Mouse (Mus musculus) MEL (cell line): ENCODE measurements around the gene Eomes. TPM values are rescaled to one million over a fixed set of nuclear protein-coding genes. Genes with fewer than 3 reads are reported as not detected.

Experiments used
- DNase-seq: peaks from one replicate; pipeline ENCODE4 v3.0.0; 2011; ENCODE audit warnings: low read depth, low spot score
- H3K27ac ChIP-seq: 2 replicates; pipeline ENCODE4 v1.5.1; 2012; ENCODE audit warnings: low read depth, mild to moderate bottlenecking, control low read depth, low read length, moderate library complexity; ENCODE audit not compliant: control insufficient read depth
- H3K27me3 ChIP-seq, 2 experiments: fragments of 150-350 bp in 1 of 2; sonication (generic) in 1 of 2; 2 replicates each; pipeline ENCODE4 v1.6.1; 2012; ENCODE audit warnings: low read length in 2 of 2, mild to moderate bottlenecking in 2 of 2, improper control_type of control experiment in 1 of 2, moderate library complexity in 1 of 2; ENCODE audit not compliant: insufficient read depth in 2 of 2, control insufficient read depth in 1 of 2
- H3K36me3 ChIP-seq, 2 experiments: 2 replicates each; pipeline ENCODE4 v1.6.1; 2012 to 2014; ENCODE audit warnings: low read length in 2 of 2, improper control_type of control experiment in 1 of 2, inconsistent platforms in 1 of 2, mild to moderate bottlenecking in 1 of 2; ENCODE audit not compliant: insufficient read depth in 2 of 2, control insufficient read depth in 1 of 2
- H3K4me1 ChIP-seq, 2 experiments: fragments of 150-350 bp in 1 of 2; sonication (generic) in 1 of 2; 2 replicates each; pipeline ENCODE4 v1.6.1; 2012; ENCODE audit warnings: low read length in 2 of 2, improper control_type of control experiment in 1 of 2, mild to moderate bottlenecking in 1 of 2; ENCODE audit not compliant: insufficient read depth in 2 of 2, control insufficient read depth in 1 of 2
- H3K4me3 ChIP-seq, 2 experiments: fragments of 150-350 bp in 1 of 2; sonication (generic) in 1 of 2; 2 replicates each; pipeline ENCODE4 v1.5.1; 2012; ENCODE audit warnings: low read depth in 2 of 2, low read length in 2 of 2, mild to moderate bottlenecking in 2 of 2, moderate library complexity in 2 of 2, control low read depth in 1 of 2, improper control_type of control experiment in 1 of 2; ENCODE audit not compliant: control insufficient read depth in 1 of 2, insufficient read depth in 1 of 2
- H3K79me2 ChIP-seq: 2 replicates; pipeline ENCODE4 v1.6.1; 2012; ENCODE audit warnings: mild to moderate bottlenecking, low read length, moderate library complexity; ENCODE audit not compliant: control insufficient read depth, poor library complexity, insufficient read depth
- H3K9ac ChIP-seq: 2 replicates; pipeline ENCODE4 v1.6.1; 2012; ENCODE audit warnings: low read depth, mild to moderate bottlenecking, control low read depth, low read length, moderate library complexity; ENCODE audit not compliant: control insufficient read depth, poor library complexity, severe bottlenecking
- H3K9me3 ChIP-seq: fragments of 150-350 bp; sonication (generic); replicated peaks from 2 replicates; pipeline ENCODE4 v1.6.1; 2012; ENCODE audit warnings: mild to moderate bottlenecking, low read length, improper control_type of control experiment, moderate library complexity; ENCODE audit not compliant: insufficient read depth
- CHD1 ChIP-seq: IDR thresholded peaks from 2 replicates; pipeline ENCODE4 v1.6.1; 2012; ENCODE audit warnings: low read depth, mild to moderate bottlenecking, inconsistent platforms, low read length, improper control_type of control experiment
- CTCF ChIP-seq, 3 experiments: IDR thresholded peaks in 2 of 3; conservative IDR thresholded peaks in 1 of 3; 2 replicates each; pipeline ENCODE4 v1.5.1; 2011 to 2012; ENCODE audit warnings: low read length in 3 of 3, low read depth in 2 of 3, mild to moderate bottlenecking in 2 of 3, improper control_type of control experiment in 1 of 3, inconsistent platforms in 1 of 3, mixed read lengths in 1 of 3, moderate library complexity in 1 of 3; ENCODE audit not compliant: control insufficient read depth in 1 of 3, insufficient read depth in 1 of 3, poor library complexity in 1 of 3, severe bottlenecking in 1 of 3
- E2F4 ChIP-seq: IDR thresholded peaks from 2 replicates; pipeline ENCODE4 v1.6.1; 2011; ENCODE audit warnings: low read depth, low read length, improper control_type of control experiment, borderline replicate concordance
- ELF1 ChIP-seq: IDR thresholded peaks from 2 replicates; pipeline ENCODE4 v1.6.1; 2014; ENCODE audit warnings: low read depth, mild to moderate bottlenecking, inconsistent platforms, low read length, improper control_type of control experiment, moderate library complexity
- ETS1 ChIP-seq: IDR thresholded peaks from 2 replicates; pipeline ENCODE4 v1.6.1; 2012; ENCODE audit warnings: low read depth, mild to moderate bottlenecking, inconsistent platforms, low read length, improper control_type of control experiment, moderate library complexity
- JUND ChIP-seq: IDR thresholded peaks from 2 replicates; pipeline ENCODE4 v1.6.1; 2011; ENCODE audit warnings: low read depth, mild to moderate bottlenecking, improper control_type of control experiment, low read length
- KAT2A ChIP-seq: conservative IDR thresholded peaks from 2 replicates; pipeline ENCODE4 v1.6.1; 2012; ENCODE audit warnings: low read depth, low read length, improper control_type of control experiment, inconsistent platforms
- MEF2A ChIP-seq: IDR thresholded peaks from 2 replicates; pipeline ENCODE4 v1.6.1; 2014; ENCODE audit warnings: low read depth, mild to moderate bottlenecking, inconsistent platforms, low read length, improper control_type of control experiment; ENCODE audit not compliant: poor library complexity, insufficient replicate concordance, severe bottlenecking; ENCODE audit errors: extremely low read depth
- MXI1 ChIP-seq: IDR thresholded peaks from 2 replicates; pipeline ENCODE4 v1.6.1; 2011; ENCODE audit warnings: mild to moderate bottlenecking, low read depth, low read length, improper control_type of control experiment
- MYB ChIP-seq: IDR thresholded peaks from 2 replicates; pipeline ENCODE4 v1.6.1; 2011; ENCODE audit warnings: mild to moderate bottlenecking, low read depth, low read length, improper control_type of control experiment
- NELFE ChIP-seq: IDR thresholded peaks from 2 replicates; pipeline ENCODE4 v1.6.1; 2011; ENCODE audit warnings: low read depth, low read length, improper control_type of control experiment
- NRF1 ChIP-seq: IDR thresholded peaks from 2 replicates; pipeline ENCODE4 v1.6.1; 2014; ENCODE audit warnings: low read depth, mild to moderate bottlenecking, inconsistent platforms, low read length, improper control_type of control experiment, moderate library complexity; ENCODE audit not compliant: poor library complexity, insufficient read depth, severe bottlenecking
- POLR2AphosphoS5 ChIP-seq: IDR thresholded peaks from 2 replicates; pipeline ENCODE4 v1.6.1; 2012; ENCODE audit warnings: low read depth, borderline replicate concordance, mild to moderate bottlenecking, inconsistent platforms, low read length, moderate library complexity, mixed read lengths
- RAD21 ChIP-seq: IDR thresholded peaks from 2 replicates; pipeline ENCODE4 v1.6.1; 2011; ENCODE audit warnings: mild to moderate bottlenecking, low read depth, low read length, improper control_type of control experiment
- RCOR1 ChIP-seq: IDR thresholded peaks from 2 replicates; pipeline ENCODE4 v1.6.1; 2012; ENCODE audit warnings: low read depth, mild to moderate bottlenecking, inconsistent platforms, low read length, improper control_type of control experiment
- SIN3A ChIP-seq: IDR thresholded peaks from 2 replicates; pipeline ENCODE4 v1.6.1; 2012; ENCODE audit warnings: low read length, improper control_type of control experiment, inconsistent platforms
- SMC3 ChIP-seq: IDR thresholded peaks from 2 replicates; pipeline ENCODE4 v1.6.1; 2011; ENCODE audit warnings: low read depth, low read length, improper control_type of control experiment
- TAL1 ChIP-seq: IDR thresholded peaks from 2 replicates; pipeline ENCODE4 v1.6.1; 2012; ENCODE audit warnings: mild to moderate bottlenecking, inconsistent platforms, low read length, moderate library complexity, mixed read lengths
- TBP ChIP-seq: IDR thresholded peaks from 2 replicates; pipeline ENCODE4 v1.8.0; 2011; ENCODE audit warnings: low read depth, low read length, improper control_type of control experiment
- TCF12 ChIP-seq: IDR thresholded peaks from 2 replicates; pipeline ENCODE4 v1.6.1; 2014; ENCODE audit warnings: low read depth, mild to moderate bottlenecking, inconsistent platforms, low read length, improper control_type of control experiment, moderate library complexity
- UBTF ChIP-seq: IDR thresholded peaks from 2 replicates; pipeline ENCODE4 v1.6.1; 2012; ENCODE audit warnings: low read depth, mild to moderate bottlenecking, inconsistent platforms, low read length, improper control_type of control experiment, moderate library complexity, borderline replicate concordance; ENCODE audit not compliant: insufficient read depth
- USF1 ChIP-seq: IDR thresholded peaks from 2 replicates; pipeline ENCODE4 v1.6.1; 2014; ENCODE audit warnings: low read depth, mild to moderate bottlenecking, inconsistent platforms, low read length, improper control_type of control experiment, moderate library complexity
- USF2 ChIP-seq, 2 experiments: IDR thresholded peaks; 2 replicates each; pipeline ENCODE4 v1.6.1; 2011 to 2012; ENCODE audit warnings: improper control_type of control experiment in 2 of 2, low read length in 2 of 2, borderline replicate concordance in 1 of 2, inconsistent platforms in 1 of 2, low read depth in 1 of 2, mild to moderate bottlenecking in 1 of 2; ENCODE audit not compliant: insufficient read depth in 1 of 2
- ZC3H11A ChIP-seq: IDR thresholded peaks from 2 replicates; pipeline ENCODE4 v1.6.1; 2012; ENCODE audit warnings: low read depth, mild to moderate bottlenecking, inconsistent platforms, low read length, improper control_type of control experiment
- ZNF384 ChIP-seq: IDR thresholded peaks from 2 replicates; pipeline ENCODE4 v1.6.1; 2012; ENCODE audit warnings: low read depth, mild to moderate bottlenecking, inconsistent platforms, low read length, improper control_type of control experiment
- polyA plus RNA-seq, 2 experiments: library from polyadenylated mRNA; stranded (reverse) in 1 of 2; unstranded in 1 of 2; fragments of >175 nt in 1 of 2; fragments of >200 nt in 1 of 2; gene quantifications; 2 replicates each; pipeline versions ENCODE4 v1.2.1 to v1.2.4; 2012; ENCODE audit warnings: low replicate concordance in 2 of 2, low read depth in 1 of 2; ENCODE audit not compliant: insufficient read length in 2 of 2, insufficient read depth in 1 of 2, missing spikeins in 1 of 2
- total RNA-seq: library from RNA; depleted of rRNA; stranded (reverse); fragments of 300-350 nt; gene quantifications from 2 replicates; pipeline ENCODE4 v1.2.3, GENCODE M21; 2012

Eomes gene
- total and polyA plus RNA-seq, 3 experiments, result not detected

DNA sequence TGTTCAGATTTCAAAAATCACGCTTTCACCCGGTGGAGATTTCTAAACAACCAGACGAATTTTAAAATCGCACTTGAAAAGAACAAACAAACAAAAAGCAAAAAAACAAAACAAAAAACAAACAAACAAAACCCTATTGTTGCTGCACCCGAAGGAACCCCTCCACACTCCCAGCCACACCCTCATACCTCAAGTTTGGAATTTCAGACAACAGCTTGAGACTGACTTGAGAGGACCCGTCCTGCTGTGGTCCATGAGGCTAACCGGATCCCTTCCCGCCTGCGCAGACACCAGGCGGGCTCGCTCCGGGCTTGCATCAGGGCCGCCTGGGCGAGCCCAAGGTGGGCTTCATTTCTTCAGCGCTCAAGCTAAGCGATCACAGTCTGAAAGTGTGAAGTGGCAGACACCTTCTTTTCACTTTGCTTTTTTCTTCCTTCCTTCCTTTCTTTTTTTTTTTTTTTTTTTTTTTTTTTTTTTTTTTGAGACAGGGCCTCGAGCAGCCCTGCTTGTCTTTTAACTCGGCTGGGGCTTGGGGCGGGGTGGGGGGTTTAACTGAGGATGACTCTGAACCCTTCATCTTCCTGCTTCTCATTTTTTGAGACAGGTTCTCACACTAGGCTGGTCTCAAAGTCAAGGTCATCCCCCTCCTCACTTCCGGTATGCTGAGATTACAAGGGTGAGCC lies 11.0 kb downstream of the Eomes start:
- Histone ChIP-seq H3K27me3 (no peaks in the 10 kb centered on the region), H3K9ac (peak overlapping the region; percentile 60)

DNA sequence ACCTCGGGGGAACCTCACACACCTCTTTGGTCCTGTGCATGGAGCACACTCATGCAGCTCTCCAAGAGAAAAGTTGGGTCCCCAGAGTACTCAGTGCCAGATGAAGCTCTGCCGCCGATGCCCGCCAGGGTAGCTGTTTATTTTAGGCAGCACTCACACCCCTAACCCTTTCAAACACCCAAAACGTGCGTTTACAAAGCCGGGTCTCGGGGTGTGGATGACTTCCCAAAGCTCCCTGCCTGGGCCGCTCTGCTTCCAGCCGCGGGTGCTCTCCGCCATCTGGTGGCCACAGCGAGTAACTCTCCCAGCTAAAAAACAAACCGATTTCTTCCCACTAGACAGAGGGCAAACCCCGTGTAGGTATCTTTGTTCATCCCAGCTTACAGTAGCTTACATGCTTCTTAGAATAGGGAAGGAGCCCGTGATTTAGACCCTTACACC lies 11.6 kb downstream of the Eomes start:
- DNase-seq, result peak; percentile 85
- Histone ChIP-seq H3K4me3 (peak overlapping the region; percentile 39 to 53; a peak in 3 of 4 replicates), H3K27ac (no peak overlapping the region), H3K27me3 (no peaks in the 10 kb centered on the region), H3K36me3 (peaks cover 0 to 4% of the 10 kb centered on the region in 2 experiments; a peak in 1 of 4 replicates), H3K9ac (peak overlapping the region; percentile 60), H3K4me1 (peaks cover 3 to 11% of the 10 kb centered on the region in 2 experiments), H3K9me3 (no peaks in the 10 kb centered on the region), H3K79me2 (no peaks in the 10 kb centered on the region)
- TF ChIP-seq KAT2A, result no peak
- TF ChIP-seq TBP, result 0 out of 2 replicates have a peak, but pooled peaks have one; percentile 28
- no peak for TF ChIP-seq ELF1
- TF ChIP-seq POLR2AphosphoS5, result no peak
- TF ChIP-seq USF1, result no peak
- no peak for TF ChIP-seq TCF12
- no peak; the same call in 1 of the 2 replicates for TF ChIP-seq SIN3A
- TF ChIP-seq CTCF (IDR thresholded peaks at IDR 0.05 in 2 of 3, conservative IDR thresholded peaks at IDR 0.05 in 1 of 3; ENCODE audit: control insufficient read depth in 1 of 3, insufficient read depth in 1 of 3, low read depth in 2 of 3, low read length in 3 of 3, poor library complexity in 1 of 3, severe bottlenecking in 1 of 3), result peak; percentile 81 to 97 (median 96)
- TF ChIP-seq JUND, result no peak
- peak; percentile 99 for TF ChIP-seq RAD21
- TF ChIP-seq RCOR1, result no peak
- no peak for TF ChIP-seq E2F4
- peak; percentile 96 for TF ChIP-seq SMC3
- TF ChIP-seq MXI1, result no peak
- no peak for TF ChIP-seq MYB
- TF ChIP-seq ZC3H11A, result peak; percentile 94
- no peak for TF ChIP-seq CHD1
- no peak for TF ChIP-seq NELFE
- no peak for TF ChIP-seq NRF1
- TF ChIP-seq UBTF, result no peak
- TF ChIP-seq ETS1, result no peak
- TF ChIP-seq USF2 (IDR thresholded peaks at IDR 0.05; ENCODE audit: borderline replicate concordance in 1 of 2, insufficient read depth in 1 of 2, low read depth in 1 of 2, low read length in 2 of 2), result no peak
- no peak for TF ChIP-seq TAL1
- TF ChIP-seq MEF2A, result no peak

More for the DNA sequence above, 11.0 kb downstream of the Eomes start:
- Histone ChIP-seq H3K9me3 (no peaks in the 10 kb centered on the region), H3K79me2 (no peaks in the 10 kb centered on the region), H3K27ac (no peak overlapping the region), H3K4me3 (peak overlapping the region in 1 of 2 experiments; percentile 53; a peak in 3 of 4 replicates), H3K36me3 (peaks cover 0 to 4% of the 10 kb centered on the region in 2 experiments; a peak in 1 of 4 replicates), H3K4me1 (peaks cover 3 to 11% of the 10 kb centered on the region in 2 experiments)
- TF ChIP-seq KAT2A (no peak), ZNF384 (peak; percentile 55; the same call in 1 of the 2 replicates)
- DNase-seq, result no peak
